Mouse (Mus musculus) c-Kit-positive CD71-negative TER-119-negative erythroid progenitor cells, embryonic 14.5 days (primary cell): Measurements from ENCODE around the gene Cacna1a.
A peak's percentile ranks its signal among the peaks of the same experiment; 100 is the strongest.

Experiments used
- DNase-seq: peaks from one replicate; pipeline ENCODE4 v3.0.0-alpha.2; 2013; ENCODE audit warnings: low read depth

The Cacna1a gene

DNA sequence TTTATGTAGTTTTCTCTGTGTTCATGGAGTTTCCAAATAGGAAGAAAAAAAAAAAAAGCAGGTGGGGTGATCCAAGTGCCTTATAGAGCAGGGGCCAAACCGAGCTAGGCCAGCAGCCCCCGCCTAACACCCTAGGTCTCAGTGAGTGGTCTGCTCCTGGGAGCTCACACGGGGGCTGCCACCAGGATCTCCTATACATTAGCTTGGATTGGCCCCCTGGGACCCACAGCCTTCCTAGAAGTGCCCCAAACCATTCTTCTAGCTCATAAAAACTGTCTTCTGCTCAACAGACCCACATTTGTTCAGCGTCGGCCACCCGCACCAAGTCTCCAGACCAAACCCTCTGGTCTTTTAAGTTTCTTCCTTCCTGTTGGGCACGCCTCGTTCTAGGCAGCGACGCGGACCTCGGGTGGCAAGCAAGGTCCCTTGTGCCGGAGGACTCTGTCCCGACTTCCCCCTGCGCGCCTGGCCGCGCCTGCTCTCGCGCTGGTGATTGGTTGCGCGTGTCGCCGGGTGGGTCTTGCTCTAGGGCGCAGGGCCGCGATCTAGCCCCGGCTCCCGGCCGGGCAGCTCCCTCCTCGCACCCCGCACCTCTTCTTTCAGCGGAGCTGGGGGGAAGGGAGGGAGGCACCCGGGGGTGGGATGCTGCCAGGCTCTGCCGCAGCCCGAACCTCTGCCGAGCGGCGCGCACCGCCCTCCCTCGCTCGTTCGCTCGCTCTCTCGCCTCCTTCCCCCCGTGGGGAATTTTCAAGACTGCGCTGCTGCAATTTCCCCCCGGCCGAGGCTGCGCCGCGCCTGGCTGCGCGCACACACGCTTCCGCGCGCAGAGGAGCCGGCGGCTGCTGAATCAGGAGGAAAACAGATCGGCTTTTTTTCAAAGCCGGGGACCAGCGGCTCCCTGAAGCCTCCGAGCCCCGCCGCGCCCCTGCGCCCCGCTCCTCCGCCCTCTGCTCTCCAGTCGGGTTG lies 25.9 kb downstream of the Cacna1a start:
- no peak for DNase-seq

DNA sequence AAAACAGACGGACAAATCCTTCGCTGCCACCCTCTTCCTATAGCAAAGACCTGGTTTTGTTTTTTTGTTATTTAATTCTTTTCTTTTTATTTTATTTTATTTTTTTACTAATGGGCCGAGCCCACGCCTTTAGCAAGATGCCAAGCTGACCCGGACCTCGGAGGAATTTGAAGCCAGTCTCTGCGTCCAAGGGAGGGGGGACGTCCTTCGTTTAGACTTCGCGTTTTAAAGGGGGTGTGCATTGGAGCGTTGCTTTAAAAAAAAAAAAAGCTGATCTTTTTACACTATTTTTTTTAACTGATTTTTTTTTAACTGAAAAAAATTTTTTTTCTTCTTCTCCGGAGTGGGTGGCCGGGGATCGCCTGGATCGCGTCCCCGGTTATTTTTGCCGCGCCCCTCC lies 26.7 kb downstream of the Cacna1a start:
- no peak for DNase-seq

- no peak for DNase-seq
Observed at GRCm38 (mm10) chr8:84415378-84415898, 27.2 kb downstream of the Cacna1a start.

- DNase-seq = no peak
Observed at GRCm38 (mm10) chr8:84416041-84416440, 27.8 kb downstream of the Cacna1a start.

DNA sequence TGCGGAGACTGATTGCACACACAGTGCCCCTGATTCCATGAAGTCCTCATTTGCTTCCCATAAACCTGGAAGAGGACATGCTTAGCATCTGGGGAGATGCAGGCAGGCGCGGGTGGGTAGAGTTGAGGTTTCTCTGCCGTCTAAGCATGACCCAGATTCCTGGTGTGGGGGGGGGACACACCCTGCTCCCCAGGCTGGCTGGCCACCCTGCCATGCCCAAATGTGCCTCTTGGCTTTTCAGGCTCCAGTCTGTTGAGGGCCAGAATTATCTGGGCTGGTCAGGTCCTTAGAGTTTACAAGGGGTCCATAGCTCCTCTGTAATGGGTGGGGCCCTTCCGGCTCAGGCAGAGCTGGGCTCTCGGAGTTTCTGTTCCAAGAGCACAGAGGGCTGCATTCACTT lies 28.7 kb downstream of the Cacna1a start:
- no peak for DNase-seq

GRCm38 (mm10) chr8:84417840-84418239 lies 29.6 kb downstream of the Cacna1a start:
- DNase-seq = no peak

DNA sequence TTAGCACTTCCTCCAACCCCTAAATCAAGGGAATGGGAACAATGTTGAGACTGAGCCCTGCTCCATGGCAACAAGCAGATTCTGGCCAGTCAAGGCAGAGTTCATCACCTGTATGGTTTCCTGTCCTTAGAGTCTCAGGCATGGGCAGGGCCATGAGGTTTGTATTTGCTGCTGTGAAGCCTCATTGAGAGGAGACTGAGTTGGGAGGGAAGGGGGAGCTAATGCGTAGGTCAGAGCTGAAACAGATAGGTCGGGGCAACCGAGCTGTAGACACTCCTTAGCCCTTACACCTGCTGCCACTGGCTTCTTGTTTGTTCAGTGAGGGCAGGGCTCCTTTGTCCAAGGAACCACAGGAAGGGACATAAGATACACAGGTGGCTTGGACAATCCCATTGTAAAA lies 36.2 kb downstream of the Cacna1a start:
- DNase-seq = no peak

GRCm38 (mm10) chr8:84426087-84426486 lies 37.8 kb downstream of the Cacna1a start:
- DNase-seq = no peak

DNA sequence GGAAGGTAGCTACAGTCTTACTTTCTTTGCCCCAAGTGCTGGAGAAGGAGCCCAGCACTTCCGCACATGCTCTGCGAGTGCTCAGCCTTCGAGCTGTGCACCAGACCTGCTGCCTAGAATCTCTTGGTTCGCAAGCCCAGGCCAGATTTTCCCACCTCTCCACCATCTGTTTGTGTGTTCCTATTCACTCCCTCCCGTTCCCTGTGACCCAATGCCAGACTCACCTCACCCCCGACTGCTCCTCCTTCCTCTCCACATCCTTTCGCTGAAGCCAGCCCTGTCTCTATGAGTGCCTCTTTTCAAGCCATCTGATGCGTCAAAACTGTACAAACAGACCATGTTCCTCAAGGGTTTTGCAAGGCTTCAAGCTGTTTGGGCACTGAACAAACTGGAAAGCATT lies 38.3 kb downstream of the Cacna1a start:
- no peak for DNase-seq

DNA sequence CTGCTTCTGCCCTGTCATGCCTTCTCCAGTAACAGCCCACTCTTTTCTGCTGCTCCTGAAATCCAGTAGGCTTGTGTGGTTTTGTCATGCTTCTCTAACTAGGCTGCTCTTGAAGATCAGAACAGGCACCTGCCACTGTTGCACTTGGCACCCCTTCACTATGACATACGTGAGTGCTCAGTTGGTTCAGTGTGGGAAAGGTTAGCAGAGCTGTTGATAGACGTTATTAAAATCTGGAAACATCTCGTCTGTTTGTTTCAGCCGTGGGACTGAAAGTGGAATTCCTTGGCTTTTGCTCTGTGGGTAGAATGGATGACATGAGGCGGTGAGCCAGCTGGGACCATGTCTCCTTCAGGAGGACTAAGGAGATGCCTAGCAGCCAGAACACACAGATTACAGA lies 39.8 kb downstream of the Cacna1a start:
- DNase-seq = no peak

DNA sequence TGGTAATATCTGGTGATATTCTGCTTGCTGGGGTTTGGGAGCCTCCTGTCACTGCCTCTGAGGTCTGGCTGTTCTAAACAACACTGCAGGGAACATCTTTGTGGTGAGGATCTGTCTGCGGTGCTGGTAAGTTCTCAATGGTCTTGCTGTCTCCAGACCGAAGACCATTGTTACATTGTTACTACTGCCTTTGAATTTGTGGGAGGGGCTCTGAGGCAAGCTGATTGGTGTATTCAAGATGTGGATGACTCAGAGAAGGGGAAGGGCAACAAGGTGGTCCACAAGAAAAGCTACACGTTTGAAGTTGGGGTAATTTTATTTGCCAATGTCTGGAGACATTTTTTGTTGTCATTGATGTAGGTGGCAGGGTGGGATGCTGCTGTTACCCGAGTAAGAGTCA lies 40.8 kb downstream of the Cacna1a start:
- no peak for DNase-seq

DNA sequence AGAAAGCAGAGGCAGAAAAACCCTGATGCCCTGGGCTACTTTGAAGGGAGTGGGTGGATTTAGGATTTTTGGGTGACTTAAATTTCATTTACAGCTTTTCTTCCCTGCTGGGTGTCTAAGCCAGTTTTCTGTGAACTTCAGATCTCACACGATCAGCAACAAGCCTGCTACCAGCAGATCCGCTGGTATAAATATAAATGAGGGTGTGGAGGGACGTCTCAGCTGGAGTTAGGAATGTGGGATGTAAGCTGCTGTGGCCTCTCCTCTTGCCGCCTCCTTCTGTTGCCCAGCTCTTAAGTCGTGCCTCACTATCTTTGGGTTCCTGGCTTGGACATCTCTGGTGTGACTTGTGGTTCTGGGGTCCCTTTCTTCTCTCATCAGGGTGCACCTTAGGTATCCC lies 41.3 kb downstream of the Cacna1a start:
- DNase-seq = no peak

- no peak for DNase-seq
Observed at GRCm38 (mm10) chr8:84435370-84435769, 47.1 kb downstream of the Cacna1a start.

GRCm38 (mm10) chr8:84439813-84440212 lies 51.6 kb downstream of the Cacna1a start:
- no peak for DNase-seq

DNA sequence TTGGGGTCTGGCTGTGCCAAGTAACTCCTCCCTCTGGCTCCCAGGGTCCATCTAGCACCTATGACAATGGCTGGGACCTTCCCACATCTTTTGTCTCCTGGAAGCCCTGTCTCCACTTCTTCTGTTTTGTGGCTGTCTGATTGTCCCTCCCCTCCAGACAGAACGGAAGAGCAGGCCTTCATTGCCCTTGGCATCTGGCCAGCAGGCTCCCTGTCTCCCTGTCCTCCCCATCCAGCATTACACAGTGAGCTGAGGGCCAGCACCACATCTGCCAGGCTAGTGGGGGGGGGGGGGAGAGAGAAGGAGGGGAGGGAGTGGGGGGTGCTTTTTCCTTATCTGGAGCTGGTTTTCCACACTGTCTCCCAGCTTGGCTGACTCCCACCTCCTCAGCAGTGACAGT lies 53.8 kb downstream of the Cacna1a start:
- no peak for DNase-seq

GRCm38 (mm10) chr8:84446571-84446991 lies 58.3 kb downstream of the Cacna1a start:
- DNase-seq = no peak

DNA sequence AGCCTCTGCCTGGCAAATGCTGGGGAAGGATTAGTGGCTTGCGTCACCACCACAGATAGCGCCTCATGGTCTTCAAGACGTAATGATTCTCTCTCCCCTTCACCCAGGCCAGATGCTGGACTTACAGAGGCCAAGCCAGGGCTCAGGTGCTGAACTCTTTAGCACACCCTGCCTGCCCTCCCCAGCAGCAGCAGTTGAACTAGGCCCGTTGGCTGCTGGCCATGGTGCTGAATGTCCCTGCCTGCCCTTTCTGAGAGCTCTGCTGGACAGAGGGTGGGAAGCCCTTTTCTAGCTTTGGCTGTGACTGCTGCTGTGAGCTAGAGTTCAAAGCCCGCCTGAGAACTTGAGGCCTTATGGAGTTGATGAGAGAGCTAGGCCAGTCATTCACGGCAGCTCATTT lies 66.3 kb downstream of the Cacna1a start:
- peak; percentile 63 for DNase-seq

- DNase-seq = no peak
Observed at GRCm38 (mm10) chr8:84458853-84459252, 70.6 kb downstream of the Cacna1a start.

- DNase-seq = no peak
Observed at GRCm38 (mm10) chr8:84459276-84459675, 71.0 kb downstream of the Cacna1a start.

GRCm38 (mm10) chr8:84460698-84461097 lies 72.5 kb downstream of the Cacna1a start:
- DNase-seq = no peak

GRCm38 (mm10) chr8:84466932-84467331 lies 78.7 kb downstream of the Cacna1a start:
- DNase-seq = no peak

DNA sequence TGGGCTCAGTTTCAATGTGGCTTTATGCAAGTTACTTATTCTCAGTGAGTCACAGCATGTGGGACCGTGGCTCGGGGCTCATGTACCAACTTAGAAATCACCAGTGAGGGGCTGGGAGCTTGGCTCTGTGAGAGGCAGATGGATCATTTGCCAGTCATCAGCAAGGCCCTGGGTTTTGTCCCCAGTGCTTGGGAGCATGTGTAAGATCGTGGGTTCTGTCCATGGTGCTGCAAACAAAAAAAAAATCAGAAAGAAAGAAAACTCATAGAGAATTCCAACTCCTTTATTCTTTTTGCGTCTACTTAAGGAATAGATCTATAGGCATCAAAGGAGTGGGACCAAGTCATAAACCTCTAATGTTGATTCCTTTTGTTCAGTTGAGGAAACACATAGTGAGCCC lies 80.8 kb downstream of the Cacna1a start:
- DNase-seq = no peak

GRCm38 (mm10) chr8:84471271-84471995 lies 83.2 kb downstream of the Cacna1a start:
- DNase-seq = peak; percentile 35
